Mouse (Mus musculus) C3H10T1/2 (cell line): Measurements from ENCODE around the gene Cds2. TPM values are rescaled to one million over a fixed set of nuclear protein-coding genes. Genes with fewer than 3 reads are reported as not detected.

Source experiments
- polyA plus RNA-seq, 2 experiments: library from polyadenylated mRNA; unstranded; fragments of >200 nt; fragmentation: generic; extraction: Trizol; gene quantifications; one replicate each; pipeline ENCODE4 v1.2.1; 2012; ENCODE audit warnings: missing spikeins in 2 of 2

The Cds2 gene
- 10 to 100 TPM in 1 of 2 experiments, 1 to 10 TPM in 1; 7.4 to 13.5 TPM for polyA plus RNA-seq

GRCm38 (mm10) chr2:132262879-132263398 is at the start of gene Cds2:
Gene Cds2, plus strand, starts transcription at chr2:132263148.

GRCm38 (mm10) chr2:132247539-132248313 is 15.2 kb upstream of the Cds2 start, which contains the start of gene Tmem230:
Gene Tmem230, minus strand, starts transcription at chr2:132247807.

GRCm38 (mm10) chr2:132252542-132253528 is 10.1 kb upstream of the Cds2 start, which contains the start of gene Pcna:
Gene Pcna, minus strand, starts transcription at chr2:132253314.

Other genes starting within 250 kb of the Cds2 start
- gene Rassf2, start 232.9 kb upstream of the Cds2 start, polyA plus RNA-seq: 1 to 10 TPM in 1 of 2 experiments, under 1 TPM in 1; 0.05 to 4.7 TPM
- 1 to 10 TPM in 1 of 2 experiments, under 1 TPM in 1; 0.76 to 7.2 TPM for gene Slc23a2, start 118.0 kb upstream of the Cds2 start, polyA plus RNA-seq
- 10 to 100 TPM in 1 of 2 experiments, 1 to 10 TPM in 1; 3.5 to 41.2 TPM for gene Tmem230, start 15.3 kb upstream of the Cds2 start, polyA plus RNA-seq
- 10 to 100 TPM; 39.3 to 59.3 TPM for gene Pcna, start 9.8 kb upstream of the Cds2 start, polyA plus RNA-seq
- not detected for gene Prokr2, start 122.3 kb downstream of the Cds2 start, polyA plus RNA-seq